Mouse (Mus musculus) natural killer cell, adult 2 months (primary cell): ENCODE results near the gene Tmem59.

Experiments used
- DNase-seq, 2 experiments: peaks; one replicate each; pipeline ENCODE4 v3.0.0; 2022; ENCODE audit warnings: low spot score in 2 of 2

Tmem59 gene

GRCm38 (mm10) chr4:107179561-107179960, 1.4 kb downstream of the Tmem59 start:
- DNase-seq, result peak in 1 of 2 experiments; percentile 3

DNA sequence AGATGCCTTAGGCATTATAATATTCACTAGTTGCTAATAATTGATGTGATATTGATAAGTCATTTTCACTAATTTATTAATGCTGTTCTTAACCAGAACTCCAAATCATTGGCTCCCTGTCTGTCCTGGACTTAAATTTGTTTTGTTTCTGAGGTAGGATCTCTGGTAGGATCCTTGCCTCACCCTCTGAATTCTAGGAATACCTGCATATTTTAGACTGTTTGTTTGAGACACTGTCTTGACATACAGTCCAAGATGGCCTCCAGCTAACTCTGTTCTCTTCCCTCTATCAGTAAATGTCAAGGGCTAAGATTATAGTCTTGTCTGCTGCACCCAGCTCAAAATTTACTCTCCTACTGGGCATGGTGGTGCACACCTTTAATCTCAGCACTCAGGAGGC, 2.5 kb downstream of the Tmem59 start:
- no peak for DNase-seq

DNA sequence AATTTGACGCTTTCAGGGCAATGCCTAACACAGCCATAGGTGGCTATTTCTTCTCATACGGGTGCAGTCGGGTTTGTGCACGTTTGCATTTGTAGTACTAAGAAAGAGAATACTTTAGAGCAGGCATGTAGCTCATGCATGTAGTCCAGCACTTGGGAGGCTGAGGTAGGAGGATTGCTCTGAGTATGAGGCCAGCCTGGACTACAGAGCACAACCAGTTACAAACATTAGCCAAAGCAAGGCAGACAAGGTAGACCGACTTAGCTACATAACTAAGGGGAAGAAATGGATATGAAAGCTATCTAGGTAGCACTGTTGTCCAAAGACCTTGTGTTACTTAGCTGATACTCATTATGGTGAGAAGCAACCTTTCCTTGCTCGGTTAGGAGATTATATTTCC, 3.7 kb downstream of the Tmem59 start:
- no peak for DNase-seq

DNA sequence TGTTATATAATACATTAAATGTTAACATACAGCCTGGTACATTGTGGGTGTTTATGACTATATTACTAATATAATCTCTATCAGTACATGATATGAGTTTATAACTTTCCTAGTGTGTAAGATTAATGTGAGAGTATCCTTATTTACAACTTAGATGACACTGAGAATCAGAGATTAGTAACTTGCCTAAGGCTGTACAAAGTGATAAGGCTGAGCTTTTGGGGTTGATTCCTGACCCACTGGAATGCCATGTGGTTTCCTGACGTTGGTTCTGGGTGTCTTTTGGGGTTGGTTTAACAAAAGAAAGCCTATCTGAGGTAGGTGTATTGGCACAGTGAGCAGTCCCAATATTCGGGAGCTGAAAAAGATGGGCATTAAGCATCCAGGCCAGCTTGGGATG, 4.6 kb downstream of the Tmem59 start:
- no peak for DNase-seq

GRCm38 (mm10) chr4:107183203-107183602, 5.0 kb downstream of the Tmem59 start:
- no peak for DNase-seq

- DNase-seq, result no peak
Observed at GRCm38 (mm10) chr4:107185703-107186102, 7.5 kb downstream of the Tmem59 start.

DNA sequence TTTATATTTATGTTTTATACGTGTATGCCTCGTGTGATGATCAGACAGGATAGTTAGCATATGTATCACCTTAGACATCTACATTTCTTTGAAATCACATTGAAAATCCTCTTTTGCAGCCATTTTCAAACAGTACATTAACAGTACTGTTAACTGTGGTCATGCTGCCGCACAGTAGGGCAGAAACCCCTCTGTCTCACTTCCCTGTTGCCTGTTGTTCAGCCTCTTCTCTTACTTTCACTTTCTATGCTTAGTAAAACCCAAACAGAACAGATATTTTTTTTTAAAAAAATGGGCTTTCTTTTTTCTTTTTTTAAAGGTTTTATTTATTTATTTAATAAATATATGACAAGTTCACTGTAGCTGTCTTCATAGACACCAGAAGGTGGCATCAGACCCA, 15.6 kb downstream of the Tmem59 start:
- no peak for DNase-seq

- no peak for DNase-seq
Observed at GRCm38 (mm10) chr4:107196454-107196853, 18.3 kb downstream of the Tmem59 start.

DNA sequence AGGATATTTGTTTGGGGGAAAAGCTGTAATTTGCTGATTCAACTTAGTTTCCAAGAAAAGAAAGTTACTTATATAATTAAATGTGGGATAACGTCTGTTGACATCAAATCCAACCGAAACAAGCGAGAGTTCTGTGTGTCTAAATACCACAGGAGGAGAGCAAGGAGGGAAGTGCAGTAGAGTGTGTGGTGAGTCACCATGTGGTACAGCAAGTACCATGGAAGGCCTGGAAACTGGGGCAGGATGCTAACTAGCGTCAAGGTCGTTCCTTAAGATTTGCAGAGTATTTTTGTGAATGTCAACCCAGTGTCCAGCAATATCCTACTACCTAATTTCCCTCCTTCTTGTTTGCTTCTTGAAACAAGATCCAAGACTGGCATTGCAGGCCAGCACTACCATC, 19.9 kb downstream of the Tmem59 start:
- no peak for DNase-seq

DNA sequence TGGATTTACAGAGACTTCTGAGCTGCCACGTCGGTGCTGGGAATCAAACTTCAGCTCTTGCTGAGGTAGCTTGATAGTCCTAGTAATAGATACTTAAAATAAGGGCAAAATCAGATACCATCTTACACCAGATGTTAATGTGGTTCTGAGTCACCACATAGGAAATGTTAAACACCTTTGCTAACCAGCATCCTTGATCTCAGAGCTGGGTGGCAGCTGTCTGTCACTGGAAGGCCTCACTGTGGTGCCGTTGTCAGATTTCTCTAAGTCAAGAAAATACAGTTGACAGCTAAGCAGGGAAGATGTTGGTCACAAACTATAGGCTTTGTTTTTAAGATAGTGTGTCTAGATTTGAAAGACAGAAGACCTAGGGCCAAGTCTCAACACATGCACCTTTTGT, 23.6 kb downstream of the Tmem59 start:
- peak; percentile 26 to 45 for DNase-seq

- peak; percentile 44 to 56 for DNase-seq
Observed at GRCm38 (mm10) chr4:107203001-107203400, 24.8 kb downstream of the Tmem59 start.

DNA sequence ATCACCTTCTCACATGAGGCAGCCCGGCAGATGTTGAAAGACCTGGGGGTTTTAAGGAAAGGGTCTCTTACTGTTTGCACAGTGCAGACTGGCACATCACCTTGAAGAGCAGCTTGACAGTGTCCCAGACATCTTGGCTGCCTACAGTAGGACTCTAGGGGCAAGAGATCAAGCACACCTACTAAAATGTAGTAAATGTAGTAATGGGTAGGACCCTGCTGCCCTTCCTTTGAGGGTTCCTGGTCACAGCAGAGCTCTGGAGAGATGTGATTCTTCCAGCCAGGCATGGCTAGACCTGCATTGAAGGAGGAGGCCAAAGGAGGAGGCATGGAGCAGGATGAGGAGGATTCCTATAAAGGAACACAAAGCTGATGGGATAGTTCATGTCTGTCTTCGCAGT, 28.8 kb downstream of the Tmem59 start:
- no peak for DNase-seq

DNA sequence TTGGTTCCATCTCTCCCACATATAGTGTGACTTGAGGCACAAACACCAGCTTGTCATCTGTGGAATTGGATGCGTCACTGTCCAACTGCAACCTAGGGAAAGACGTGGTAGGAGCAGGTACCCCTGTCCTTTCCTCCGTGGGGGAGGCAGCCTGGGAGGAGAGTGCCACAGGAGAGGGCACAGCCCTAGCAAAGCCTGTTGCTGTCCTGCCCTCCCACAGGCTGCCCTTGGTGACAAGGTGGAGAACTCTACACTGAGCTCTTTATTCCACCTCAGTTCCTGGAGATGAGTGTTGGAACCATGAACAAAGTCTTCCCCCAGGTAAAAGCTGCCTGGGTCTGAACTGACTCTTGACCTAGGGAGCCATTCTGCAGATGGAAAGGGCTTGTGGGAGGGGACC, 30.7 kb downstream of the Tmem59 start, which contains the start of gene Ldlrad1:
Ldlrad1 (plus strand) TSS at position 301 of the 400 bp plus-strand sequence.
- no peak for DNase-seq

DNA sequence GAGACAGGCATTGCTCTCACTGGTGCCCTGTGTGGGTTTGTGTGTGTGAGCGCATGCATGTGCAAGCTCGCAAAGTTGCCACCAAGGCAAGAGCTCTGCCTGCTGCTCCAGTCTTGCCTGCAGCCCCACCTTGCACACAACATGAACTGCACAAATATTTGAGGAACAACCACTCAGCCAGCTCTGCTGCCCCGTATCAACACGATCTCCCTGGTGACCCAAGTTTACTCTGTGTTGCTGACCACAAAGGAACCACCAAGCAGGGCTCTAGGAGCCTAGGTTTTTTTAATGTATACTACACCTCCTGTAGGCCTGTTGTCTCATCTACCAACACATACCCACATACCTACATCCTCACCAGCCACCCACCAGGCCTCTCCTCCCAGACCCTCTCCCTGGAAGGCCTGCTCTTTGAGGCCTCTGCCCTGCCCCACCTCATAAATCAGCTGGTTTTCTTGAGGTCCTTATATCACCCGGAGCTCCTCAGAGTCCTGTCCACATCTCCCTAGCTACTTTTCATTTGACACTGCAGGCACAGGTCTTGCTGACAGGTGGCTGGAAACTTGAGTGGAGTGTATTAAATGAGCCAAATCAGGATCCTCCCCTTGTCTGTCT, 32.4 kb downstream of the Tmem59 start:
- peak; percentile 18 to 34 for DNase-seq

GRCm38 (mm10) chr4:107211465-107211864, 33.3 kb downstream of the Tmem59 start:
- no peak for DNase-seq

- DNase-seq, result no peak
Observed at GRCm38 (mm10) chr4:107211936-107212335, 33.7 kb downstream of the Tmem59 start.

- no peak for DNase-seq
Observed at GRCm38 (mm10) chr4:107213279-107214011, 35.2 kb downstream of the Tmem59 start.

- DNase-seq, result no peak
Observed at GRCm38 (mm10) chr4:107217574-107217973, 39.4 kb downstream of the Tmem59 start.

DNA sequence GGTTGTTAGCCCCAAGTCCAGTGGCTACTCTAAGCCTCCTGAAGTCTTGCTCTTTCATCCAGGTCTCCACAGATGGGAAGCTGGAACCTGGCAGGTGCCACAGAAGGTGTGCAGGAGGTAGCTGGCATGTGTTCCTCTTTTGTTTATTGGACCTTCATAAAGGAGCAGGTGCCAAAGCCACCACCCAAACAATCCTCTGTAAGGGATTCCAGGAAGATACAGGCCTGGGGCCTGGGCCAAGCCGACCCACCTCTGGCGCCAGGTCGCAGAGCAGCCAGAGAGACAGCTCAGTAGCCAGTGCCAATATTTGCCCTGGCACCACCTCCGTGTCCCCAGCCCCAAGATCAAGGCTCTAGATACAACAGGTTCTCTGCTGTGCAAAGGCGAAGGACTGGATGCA, 43.3 kb downstream of the Tmem59 start:
- DNase-seq, result no peak

- peak; percentile 12 to 19 for DNase-seq
Observed at GRCm38 (mm10) chr4:107223225-107224204, 45.3 kb downstream of the Tmem59 start.

DNA sequence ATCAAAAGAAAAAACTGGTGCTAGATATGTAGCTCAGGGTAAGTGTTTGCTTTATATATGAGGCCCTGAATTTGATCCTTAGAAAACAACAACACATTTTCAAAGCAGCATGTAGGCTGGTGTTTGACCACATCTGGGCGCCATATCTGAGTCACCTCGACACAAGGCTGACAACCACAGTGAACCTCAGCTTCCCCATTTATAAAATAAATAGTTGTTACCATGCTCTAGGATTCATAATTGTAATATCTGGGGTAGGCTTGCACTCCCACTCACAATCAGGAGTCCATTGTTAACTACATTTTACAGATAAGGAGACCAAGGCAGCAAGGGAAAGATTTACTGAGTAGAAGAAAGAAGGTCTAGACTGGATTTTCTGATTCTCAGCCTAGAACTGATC, 48.1 kb downstream of the Tmem59 start:
- no peak for DNase-seq

GRCm38 (mm10) chr4:107232219-107232618, 54.0 kb downstream of the Tmem59 start:
- no peak for DNase-seq
